Mouse (Mus musculus): Measurements from ENCODE around the gene Qprt.

DNA sequence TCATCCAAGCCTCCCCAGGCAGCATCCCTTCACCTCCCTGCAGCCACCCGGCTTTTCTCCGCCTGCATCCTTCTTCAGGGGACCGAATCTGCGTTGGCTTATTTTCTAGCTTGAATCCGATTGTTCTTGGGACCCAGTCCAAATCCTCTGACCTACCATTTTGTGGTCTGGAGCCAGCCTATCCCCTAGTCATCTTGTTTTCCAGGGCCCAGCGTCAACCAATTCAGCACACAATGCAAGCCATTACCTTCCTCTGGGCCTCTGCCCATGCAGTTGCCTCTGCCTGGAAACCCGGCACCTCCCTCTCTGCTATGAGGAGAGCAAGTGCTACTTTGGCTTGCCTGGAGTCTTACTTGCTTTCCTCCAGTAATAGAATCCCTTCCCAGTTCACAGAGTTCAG is 16.5 kb downstream of the Qprt start:
- TF ChIP-seq ZC3H11A (IDR thresholded peaks at IDR 0.05; ENCODE audit: borderline replicate concordance, low read depth, low read length) (no peak), ZNF384 (IDR thresholded peaks at IDR 0.05; ENCODE audit: low read depth, low read length) (no peak), CHD2 (IDR thresholded peaks at IDR 0.05; ENCODE audit: low read depth, low read length) (no peak), MAFK (IDR thresholded peaks at IDR 0.05; ENCODE audit: insufficient read depth, low read depth, low read length) (no peak)

Measured in ES-E14 (cell line).